Mouse (Mus musculus): ENCODE results near the gene Rpp25l.

GRCm38 (mm10) chr4:41679291-41679690, 34.0 kb downstream of the Rpp25l start:
- TF ChIP-seq CTCF (IDR thresholded peaks at IDR 0.05; ENCODE audit: low read depth), result no peak
- no peak for TF ChIP-seq EP300 (optimal IDR thresholded peaks at IDR 0.05)
